In the genomic region with DNA sequence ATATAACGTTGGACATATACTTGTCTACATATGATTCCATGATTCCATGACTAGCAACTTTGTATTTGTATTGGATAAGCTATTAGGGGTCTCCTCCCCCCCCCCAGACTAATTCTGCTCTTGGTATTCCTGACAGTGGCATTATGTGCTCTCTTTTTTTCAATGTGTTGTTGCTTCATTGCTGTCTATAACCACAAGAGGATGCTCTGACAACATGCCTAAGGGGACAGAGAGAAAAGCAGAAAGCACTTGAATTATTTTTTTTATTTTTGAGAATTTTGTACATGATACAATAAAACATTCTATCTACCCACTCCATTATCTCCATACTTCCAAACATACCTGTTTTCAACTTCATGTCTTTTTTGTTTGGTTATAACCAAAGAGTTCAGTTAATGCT, we compare ENCODE assay signal across 24 mouse cellular contexts.
"Had no signal": no experiment of that assay in that cellular context is flagged by ENCODE, and none has a peak within 500 bp of the region (broad histone marks: within the 10 kb centered on the region; RNA-seq: fewer than 3 reads in every experiment).

No protein-coding gene starts in this region.

- DNase-seq: kidney, adult 11 months; kidney, adult 8-10 months; kidney, postnatal 14 days; left cerebral cortex, postnatal 4 days; liver, postnatal 0 days; lung, embryonic 14.5 days; lung, postnatal 10 days; lung, postnatal 4 days; retina, postnatal 1 day; right cerebral cortex, postnatal 25 days; spleen, adult 18-20 months; thymus, adult 2 months; thymus, postnatal 14 days; thymus, postnatal 4 days had no signal

- H3K27me3 ChIP-seq: kidney, embryonic 15.5 days; limb, embryonic 12.5 days; limb, embryonic 15.5 days; midbrain, embryonic 15.5 days; neural tube, embryonic 13.5 days; stomach, embryonic 15.5 days had no signal

- H3K9me3 ChIP-seq: kidney, embryonic 15.5 days; limb, embryonic 12.5 days; limb, embryonic 15.5 days; midbrain, embryonic 15.5 days; neural tube, embryonic 13.5 days; stomach, embryonic 15.5 days had no signal

- H3K4me3 ChIP-seq: kidney, embryonic 15.5 days; limb, embryonic 12.5 days; limb, embryonic 15.5 days; midbrain, embryonic 15.5 days; myocyte; neural tube, embryonic 13.5 days; stomach, embryonic 15.5 days had no signal

- H3K9ac ChIP-seq: kidney, embryonic 15.5 days; limb, embryonic 12.5 days; limb, embryonic 15.5 days; liver, embryonic 14.5 days; liver, postnatal 0 days; lung, embryonic 14.5 days; midbrain, embryonic 15.5 days; neural tube, embryonic 13.5 days; stomach, embryonic 15.5 days had no signal

- H3K36me3 ChIP-seq: kidney, embryonic 15.5 days; limb, embryonic 12.5 days; limb, embryonic 15.5 days; midbrain, embryonic 15.5 days; neural tube, embryonic 13.5 days; stomach, embryonic 15.5 days had no signal

- H3K4me2 ChIP-seq: kidney, embryonic 15.5 days; limb, embryonic 12.5 days; limb, embryonic 15.5 days; liver, embryonic 11.5 days; lung, embryonic 14.5 days; midbrain, embryonic 11.5 days; midbrain, embryonic 15.5 days; neural tube, embryonic 13.5 days; stomach, embryonic 15.5 days had no signal

- ATAC-seq: liver, postnatal 0 days; midbrain, embryonic 15.5 days had no signal

- H3K27ac ChIP-seq: kidney, embryonic 15.5 days; limb, embryonic 12.5 days; limb, embryonic 15.5 days; liver, embryonic 14.5 days; midbrain, embryonic 15.5 days; neural tube, embryonic 13.5 days; stomach, embryonic 15.5 days had no signal

- H3K4me1 ChIP-seq: kidney, embryonic 15.5 days; limb, embryonic 12.5 days; limb, embryonic 15.5 days; midbrain, embryonic 15.5 days; neural tube, embryonic 13.5 days; stomach, embryonic 15.5 days had no signal
